Mouse (Mus musculus): ENCODE measurements around the gene Kif2b. TPM values are rescaled to one million over a fixed set of nuclear protein-coding genes. Genes with fewer than 3 reads are reported as not detected.
A peak's percentile ranks its signal among the peaks of the same experiment; 100 is the strongest.

Kif2b gene
- total and polyA plus RNA-seq, 3 experiments: not detected

DNA sequence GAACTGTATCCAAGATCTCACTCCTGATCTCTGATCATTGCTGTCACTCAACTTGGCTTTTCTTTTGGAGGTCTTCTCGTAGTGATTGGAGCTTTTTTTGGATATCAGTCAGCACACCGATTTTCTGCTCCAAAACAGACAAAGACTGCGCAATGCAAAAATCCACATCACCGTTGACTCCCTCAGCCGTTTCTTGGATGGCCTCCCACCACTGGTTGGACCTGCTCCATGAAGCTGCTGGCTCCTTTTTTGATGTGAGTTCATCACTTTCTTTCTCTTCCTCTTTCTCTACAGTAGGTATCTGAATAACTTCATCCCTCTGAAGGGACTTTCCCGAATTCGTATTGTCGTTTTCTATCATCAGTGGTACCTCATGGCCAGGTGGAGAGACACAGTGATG is 2.0 kb downstream of the Kif2b start:
- H3K27me3 ChIP-seq (ENCODE audit: control insufficient read depth in 1 of 2, insufficient read depth in 2 of 2, low read length in 2 of 2): no peaks in the 10 kb centered on the region; a peak in 1 of 4 replicates
- TF ChIP-seq MYC (IDR thresholded peaks at IDR 0.05; ENCODE audit: low read depth, low read length): no peak
- no peak for DNase-seq (ENCODE audit: low read depth, low spot score)
- H3K4me1 ChIP-seq (ENCODE audit: control insufficient read depth in 1 of 2, insufficient read depth in 2 of 2, low read length in 2 of 2): no peaks in the 10 kb centered on the region
- no peak overlapping the region for H3K9ac ChIP-seq (ENCODE audit: control insufficient read depth, low read depth, low read length, poor library complexity, severe bottlenecking)
- no peak overlapping the region for H3K4me3 ChIP-seq (ENCODE audit: control insufficient read depth in 1 of 2, insufficient read depth in 1 of 2, low read depth in 2 of 2, low read length in 2 of 2)
- no peak overlapping the region for H3K27ac ChIP-seq (ENCODE audit: control insufficient read depth, low read depth, low read length)
- H3K36me3 ChIP-seq (ENCODE audit: control insufficient read depth in 1 of 2, insufficient read depth in 2 of 2, low read length in 2 of 2): no peaks in the 10 kb centered on the region
- no peaks in the 10 kb centered on the region for H3K9me3 ChIP-seq (replicated peaks; ENCODE audit: insufficient read depth, low read length)
- H3K79me2 ChIP-seq (ENCODE audit: control insufficient read depth, insufficient read depth, low read length, poor library complexity): no peaks in the 10 kb centered on the region

DNA sequence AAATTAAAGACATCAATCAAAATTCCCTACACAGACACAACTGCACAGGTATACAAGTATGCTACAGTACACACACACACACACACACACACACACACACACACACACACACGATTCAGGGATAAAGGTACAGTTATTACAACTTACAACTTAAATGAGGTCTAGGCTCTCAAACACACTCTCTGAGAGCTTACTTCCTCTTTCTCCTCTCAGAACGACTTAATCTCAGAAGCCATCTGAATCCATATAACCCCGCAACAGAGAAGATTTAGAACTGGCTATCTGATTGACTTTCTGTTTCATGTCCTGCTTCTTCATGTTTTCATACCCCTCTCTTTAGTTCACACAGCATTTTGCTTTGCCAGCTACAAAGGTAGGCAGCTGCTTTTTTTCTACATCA is 2.9 kb downstream of the Kif2b start:
- H3K27ac ChIP-seq (ENCODE audit: control insufficient read depth, low read depth, low read length): no peak overlapping the region
- no peak for TF ChIP-seq BHLHE40 (IDR thresholded peaks at IDR 0.05; ENCODE audit: borderline replicate concordance, low read depth, low read length)
- TF ChIP-seq GATA1 (IDR thresholded peaks at IDR 0.05; ENCODE audit: low read depth, low read length): peak; percentile 30; the same call in 1 of the 2 replicates
- TF ChIP-seq ZMIZ1 (IDR thresholded peaks at IDR 0.05; ENCODE audit: low read depth, low read length): no peak
- no peak for TF ChIP-seq CHD2 (IDR thresholded peaks at IDR 0.05; ENCODE audit: low read length)
- TF ChIP-seq RCOR1 (IDR thresholded peaks at IDR 0.05; ENCODE audit: low read depth, low read length): 0 out of 2 replicates have a peak, but pooled peaks have one; percentile 15
- no peak for TF ChIP-seq KAT2A (conservative IDR thresholded peaks at IDR 0.05; ENCODE audit: low read depth, low read length)
- no peak for TF ChIP-seq TBP (IDR thresholded peaks at IDR 0.05; ENCODE audit: low read depth, low read length)

DNA sequence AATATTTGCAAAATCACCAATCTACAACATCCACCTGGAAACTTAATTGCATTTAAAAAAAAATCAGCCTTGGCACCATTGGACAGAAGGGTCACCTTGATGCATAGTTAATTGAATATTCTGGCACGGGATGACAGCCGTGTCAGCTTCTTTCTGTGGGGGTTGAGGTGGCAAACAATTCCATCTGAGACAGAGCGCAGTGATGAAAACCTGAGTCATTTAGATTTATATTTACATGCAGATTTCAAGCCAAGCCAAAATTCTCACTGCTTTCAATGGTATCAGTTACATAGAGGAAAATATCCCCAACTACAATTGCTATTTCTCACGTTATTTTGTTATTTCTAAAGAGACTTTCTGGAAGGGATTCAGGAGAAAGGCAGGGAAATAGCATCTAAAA is 46.6 kb downstream of the Kif2b start:
- Histone ChIP-seq H3K27me3 (ENCODE audit: control insufficient read depth in 1 of 2, insufficient read depth in 2 of 2, low read length in 2 of 2) (no peaks in the 10 kb centered on the region), H3K9ac (ENCODE audit: control insufficient read depth, low read depth, low read length, poor library complexity, severe bottlenecking) (no peak overlapping the region), H3K9me3 (replicated peaks; ENCODE audit: insufficient read depth, low read length) (no peaks in the 10 kb centered on the region), H3K36me3 (ENCODE audit: control insufficient read depth in 1 of 2, insufficient read depth in 2 of 2, low read length in 2 of 2) (no peaks in the 10 kb centered on the region), H3K27ac (ENCODE audit: control insufficient read depth, low read depth, low read length) (no peak overlapping the region), H3K4me3 (ENCODE audit: control insufficient read depth in 1 of 2, insufficient read depth in 1 of 2, low read depth in 2 of 2, low read length in 2 of 2) (no peak overlapping the region), H3K79me2 (ENCODE audit: control insufficient read depth, insufficient read depth, low read length, poor library complexity) (no peaks in the 10 kb centered on the region), H3K4me1 (ENCODE audit: control insufficient read depth in 1 of 2, insufficient read depth in 2 of 2, low read length in 2 of 2) (no peaks in the 10 kb centered on the region)
- no peak for DNase-seq (ENCODE audit: low read depth, low spot score)
- TF ChIP-seq ZNF384 (IDR thresholded peaks at IDR 0.05; ENCODE audit: low read depth, low read length): no peak
- no peak for TF ChIP-seq TAL1 (IDR thresholded peaks at IDR 0.05; ENCODE audit: low read length)
- no peak for TF ChIP-seq RCOR1 (IDR thresholded peaks at IDR 0.05; ENCODE audit: low read depth, low read length)
- TF ChIP-seq GABPA (IDR thresholded peaks at IDR 0.05; ENCODE audit: low read depth, low read length): no peak
- no peak for TF ChIP-seq NRF1 (IDR thresholded peaks at IDR 0.05; ENCODE audit: insufficient read depth, low read depth, low read length, poor library complexity, severe bottlenecking)
- no peak for TF ChIP-seq POLR2AphosphoS2 (IDR thresholded peaks at IDR 0.05; ENCODE audit: low read length)
- no peak for TF ChIP-seq ETS1 (IDR thresholded peaks at IDR 0.05; ENCODE audit: low read depth, low read length)
- no peak for TF ChIP-seq USF1 (IDR thresholded peaks at IDR 0.05; ENCODE audit: low read depth, low read length)
- TF ChIP-seq RAD21 (IDR thresholded peaks at IDR 0.05; ENCODE audit: low read depth, low read length): no peak
- no peak for TF ChIP-seq USF2 (IDR thresholded peaks at IDR 0.05; ENCODE audit: borderline replicate concordance in 1 of 2, insufficient read depth in 1 of 2, low read depth in 1 of 2, low read length in 2 of 2)
- TF ChIP-seq KAT2A (conservative IDR thresholded peaks at IDR 0.05; ENCODE audit: low read depth, low read length): no peak
- no peak for TF ChIP-seq POLR2A (IDR thresholded peaks at IDR 0.05; ENCODE audit: control insufficient read depth in 1 of 2, insufficient read depth in 1 of 2, low read depth in 1 of 2, low read length in 2 of 2, poor library complexity in 1 of 2)
- no peak for TF ChIP-seq ZC3H11A (IDR thresholded peaks at IDR 0.05; ENCODE audit: low read depth, low read length)

More for the DNA sequence above, 2.9 kb downstream of the Kif2b start:
- no peak overlapping the region for H3K4me3 ChIP-seq (ENCODE audit: control insufficient read depth in 1 of 2, insufficient read depth in 1 of 2, low read depth in 2 of 2, low read length in 2 of 2)
- H3K9ac ChIP-seq (ENCODE audit: control insufficient read depth, low read depth, low read length, poor library complexity, severe bottlenecking): no peak overlapping the region
- no peaks in the 10 kb centered on the region for H3K9me3 ChIP-seq (replicated peaks; ENCODE audit: insufficient read depth, low read length)
- peak; percentile 44 for DNase-seq (ENCODE audit: low read depth, low spot score)
- no peaks in the 10 kb centered on the region; a peak in 1 of 4 replicates for H3K27me3 ChIP-seq (ENCODE audit: control insufficient read depth in 1 of 2, insufficient read depth in 2 of 2, low read length in 2 of 2)
- H3K4me1 ChIP-seq (ENCODE audit: control insufficient read depth in 1 of 2, insufficient read depth in 2 of 2, low read length in 2 of 2): no peaks in the 10 kb centered on the region
- H3K79me2 ChIP-seq (ENCODE audit: control insufficient read depth, insufficient read depth, low read length, poor library complexity): no peaks in the 10 kb centered on the region
- H3K36me3 ChIP-seq (ENCODE audit: control insufficient read depth in 1 of 2, insufficient read depth in 2 of 2, low read length in 2 of 2): no peaks in the 10 kb centered on the region

All from MEL (cell line).